Mouse (Mus musculus) frontal cortex, postnatal 10 days (tissue): Measurements from ENCODE around the gene Hdgf.

ENCODE experiments used
- DNase-seq, 2 experiments: peaks; one replicate each; pipeline ENCODE4 v3.0.0; 2022; ENCODE audit warnings: low spot score in 2 of 2, mixed read lengths in 1 of 2

Gene Hdgf

DNA sequence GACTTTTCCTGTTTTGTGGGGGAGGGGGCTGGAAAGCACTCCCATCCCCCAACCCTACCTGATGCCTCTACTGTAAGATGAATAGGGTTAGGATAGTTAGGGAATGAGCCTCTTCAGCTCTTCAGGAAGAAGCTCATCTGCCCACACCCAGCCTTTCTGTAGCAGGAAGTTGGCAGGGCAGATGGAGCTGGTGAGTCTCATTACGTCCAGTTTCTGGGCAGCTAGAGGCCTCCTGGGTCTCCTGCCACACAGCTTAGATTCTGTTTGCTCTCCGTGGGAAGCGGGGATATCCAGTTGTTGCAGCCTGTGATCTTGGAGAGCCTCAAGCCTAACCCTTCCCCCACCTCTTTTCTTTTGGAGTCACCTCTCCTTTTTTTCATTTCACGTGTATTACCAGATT is 3.8 kb downstream of the Hdgf start:
- DNase-seq: no peak

DNA sequence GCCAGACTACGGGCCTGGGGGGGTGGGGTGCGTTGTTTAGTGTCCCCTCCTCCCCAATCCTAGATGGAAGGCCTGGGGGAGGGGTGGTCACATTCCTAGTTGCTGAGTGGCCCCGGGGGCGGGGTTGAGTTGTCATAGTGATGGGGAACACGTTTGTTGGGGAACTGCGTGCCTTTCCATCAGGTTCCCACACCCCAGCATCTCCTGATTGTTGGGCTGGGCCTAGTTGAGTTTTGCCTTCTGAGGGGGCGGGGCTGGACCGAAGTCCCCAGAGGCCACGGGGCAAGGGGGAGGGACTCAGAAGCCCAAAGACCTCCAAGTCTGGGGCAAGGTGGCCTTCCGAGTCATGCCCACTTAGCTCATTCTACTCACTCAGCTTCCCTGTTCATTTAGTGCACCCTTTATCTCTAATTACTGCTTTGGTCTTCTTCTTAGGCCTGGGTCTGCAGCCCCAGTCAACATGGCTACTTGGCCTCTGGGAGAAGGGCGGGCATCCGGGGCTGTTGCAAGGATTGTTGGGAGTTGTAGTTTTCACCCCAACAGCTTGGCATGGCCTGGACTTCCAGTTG is 4.5 kb downstream of the Hdgf start:
- DNase-seq: peak; percentile 50 to 80

DNA sequence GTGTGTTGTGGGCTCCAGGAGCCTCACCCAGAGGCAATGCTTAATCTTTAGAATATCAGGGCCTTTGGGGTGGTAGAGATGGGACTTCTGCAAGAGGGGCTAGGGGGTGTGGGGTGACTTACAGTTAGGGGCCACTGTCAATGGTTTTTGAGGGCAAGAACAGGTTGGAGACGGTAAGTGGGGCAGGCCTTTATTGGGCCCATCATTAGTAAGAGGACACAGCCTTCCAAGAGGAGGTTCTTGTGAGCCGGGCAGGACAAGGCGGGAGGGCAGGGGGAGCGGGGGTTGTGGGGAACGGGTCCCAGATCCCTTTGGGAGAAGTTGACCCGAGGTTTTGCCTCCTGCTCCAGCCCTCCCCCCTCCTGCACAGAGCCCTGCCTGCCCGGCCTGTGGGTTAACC is 7.4 kb downstream of the Hdgf start:
- no peak for DNase-seq

DNA sequence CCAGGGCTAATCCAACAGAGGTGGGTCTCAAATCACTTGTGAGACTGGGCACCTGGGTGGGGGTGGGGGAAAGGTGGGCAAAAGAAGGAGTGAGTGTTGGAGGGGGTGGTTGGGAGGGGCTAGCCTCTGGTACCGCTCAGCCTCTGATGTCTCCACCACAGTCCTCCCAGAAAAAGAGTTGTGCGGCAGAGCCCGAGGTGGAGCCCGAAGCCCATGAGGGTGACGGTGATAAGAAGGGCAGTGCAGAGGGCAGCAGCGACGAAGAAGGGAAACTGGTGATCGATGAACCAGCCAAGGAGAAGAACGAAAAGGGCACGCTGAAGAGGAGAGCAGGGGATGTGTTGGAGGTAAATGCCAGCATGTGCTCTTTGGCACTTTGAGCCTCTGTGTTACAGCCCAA is 7.8 kb downstream of the Hdgf start:
- no peak for DNase-seq

DNA sequence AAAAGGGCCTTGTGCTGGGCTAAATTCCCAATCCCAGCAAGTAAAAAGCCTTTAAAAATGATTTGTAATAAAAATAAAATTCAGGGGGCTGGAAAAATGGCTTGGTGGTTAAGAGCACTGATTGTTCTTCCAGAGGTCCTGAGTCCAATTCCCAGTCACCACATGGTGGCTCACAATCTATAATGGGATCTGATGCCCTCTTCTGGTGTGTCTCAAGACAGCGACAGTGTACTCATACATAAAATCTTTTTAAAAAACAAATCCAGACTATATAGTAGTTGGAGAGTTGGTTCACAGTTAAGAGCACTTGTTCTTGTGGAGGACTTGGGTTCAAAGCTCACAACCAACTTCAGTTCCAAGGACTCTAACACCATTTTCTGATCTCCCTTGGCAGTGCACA is 10.9 kb downstream of the Hdgf start:
- DNase-seq: no peak

DNA sequence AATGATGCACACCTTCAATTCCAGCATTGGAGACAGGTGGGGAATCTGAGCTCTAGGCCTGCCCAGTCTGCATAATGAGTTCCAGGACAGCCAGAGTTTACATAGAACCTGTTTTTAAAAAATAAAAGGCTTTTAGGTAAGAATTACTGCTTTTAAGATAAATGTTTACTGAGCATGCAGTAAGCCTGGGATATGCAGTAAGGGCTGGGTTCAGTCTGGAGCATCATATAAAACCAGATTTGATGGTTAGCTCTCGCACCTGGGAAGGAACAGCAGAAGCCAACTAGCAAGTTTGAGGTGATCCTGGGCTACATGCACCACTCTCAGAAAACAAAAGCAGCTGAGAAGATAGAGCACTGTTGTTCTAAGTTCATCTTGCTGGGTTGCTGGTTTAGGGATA is 12.4 kb downstream of the Hdgf start:
- no peak for DNase-seq

DNA sequence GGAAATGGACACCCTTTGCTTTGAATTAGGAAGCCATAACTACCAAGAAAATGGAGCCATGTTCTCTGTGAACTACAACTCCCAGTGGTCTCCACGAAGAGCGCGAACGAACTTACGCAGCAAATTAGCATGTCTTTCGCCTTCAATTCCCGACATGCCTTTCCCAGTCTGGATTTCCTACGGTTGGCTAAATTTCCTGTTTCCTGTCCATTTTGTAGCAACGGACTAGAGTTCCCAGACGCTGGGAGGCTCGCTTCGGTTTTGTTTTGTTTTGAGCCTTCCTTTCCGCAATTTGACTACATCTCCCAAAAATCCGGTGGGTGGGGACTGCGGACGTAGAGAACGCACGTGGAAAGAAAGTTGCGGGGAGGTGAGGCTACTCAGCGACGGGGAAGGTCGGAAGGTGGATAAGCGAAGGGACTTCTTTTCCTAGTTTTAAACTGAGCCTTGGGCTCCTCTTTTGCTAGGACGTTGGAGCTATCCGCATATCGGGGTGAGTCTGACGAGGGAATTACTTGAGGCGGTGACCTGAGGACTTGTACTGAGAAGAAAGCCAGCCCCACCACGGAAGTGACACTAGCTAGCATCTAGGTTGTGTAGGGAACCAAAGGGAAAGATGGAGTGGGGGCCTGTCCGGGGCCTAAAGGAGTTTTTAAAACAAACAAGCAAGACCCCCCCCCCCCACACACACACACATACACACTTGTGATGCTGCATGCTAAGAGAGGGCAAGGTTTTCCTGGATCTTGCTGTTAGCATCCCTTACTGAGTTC is 13.4 kb downstream of the Hdgf start, which contains the start of gene Mrpl24:
Gene Mrpl24 (plus strand): TSS at position 171 of the 773 bp plus-strand sequence.
- peak; percentile 78 to 83 for DNase-seq

DNA sequence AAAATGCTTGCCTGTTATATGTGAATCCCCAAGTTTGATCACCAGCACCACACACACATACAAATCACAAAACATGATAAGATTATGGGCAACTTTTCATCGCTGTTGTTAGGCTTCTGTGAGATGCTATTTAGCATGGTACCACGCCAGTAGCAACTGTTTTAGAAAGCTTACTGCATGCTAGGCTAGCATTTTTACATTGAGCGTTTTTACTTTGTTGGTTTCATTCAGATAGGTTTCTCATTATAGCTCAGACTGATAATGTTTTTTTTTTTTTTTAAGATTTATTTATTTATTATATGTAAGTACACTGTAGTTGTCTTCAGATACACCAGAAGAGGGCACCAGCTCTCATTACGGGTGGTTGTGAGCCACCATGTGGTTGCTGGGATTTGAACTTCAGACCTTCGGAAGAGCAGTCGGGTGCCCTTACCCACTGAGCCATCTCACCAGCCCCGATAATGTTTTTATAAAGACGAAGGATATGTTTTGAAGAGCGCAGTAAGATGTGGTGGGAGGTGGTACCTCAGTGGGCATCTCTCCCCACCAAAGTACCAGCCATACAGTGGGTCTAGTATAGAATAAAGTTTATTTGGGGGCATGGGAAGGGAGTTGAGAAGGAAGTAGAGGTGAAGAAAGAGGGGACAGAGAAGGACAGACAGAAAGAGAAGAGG is 14.3 kb downstream of the Hdgf start:
- no peak for DNase-seq

DNA sequence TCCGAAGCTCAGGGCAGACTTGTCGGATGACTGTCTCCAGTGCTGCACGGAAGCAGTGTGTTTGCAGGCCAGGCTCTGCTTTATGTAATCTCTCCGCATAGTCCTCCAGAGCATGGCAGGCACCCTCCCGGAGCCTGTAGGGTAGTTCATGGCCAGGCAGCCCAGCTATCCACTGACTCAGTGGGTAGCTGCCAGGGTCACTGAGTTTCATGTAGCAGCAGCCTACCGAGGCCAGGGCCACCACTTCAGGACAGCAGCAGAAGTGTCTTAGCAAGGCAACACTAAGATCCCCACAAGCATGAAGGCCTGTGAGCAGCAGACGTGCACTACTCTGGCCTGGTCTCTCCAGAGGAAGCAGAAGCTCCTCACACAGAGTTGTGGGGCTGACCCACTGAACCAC is 18.9 kb downstream of the Hdgf start:
- DNase-seq: no peak

DNA sequence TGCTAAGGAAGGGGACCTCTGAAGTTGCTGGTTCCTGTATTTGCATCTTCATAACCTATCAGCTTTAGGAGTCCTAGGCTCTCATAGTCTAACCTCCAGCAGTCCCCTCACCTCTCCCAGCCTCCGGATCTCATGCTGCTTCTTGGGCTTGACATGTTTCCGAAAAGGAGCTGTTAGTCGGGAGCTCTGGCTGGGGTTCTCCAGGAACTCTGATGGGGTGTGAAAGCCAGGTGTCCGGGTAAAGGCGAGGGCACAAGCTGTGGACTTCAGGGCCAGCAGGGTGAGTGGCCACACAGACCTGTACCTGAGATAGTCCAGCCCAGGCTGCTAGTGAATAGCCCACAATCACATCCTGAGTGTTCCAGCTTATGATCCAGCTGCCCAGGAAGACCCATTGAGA is 21.3 kb downstream of the Hdgf start:
- no peak for DNase-seq

DNA sequence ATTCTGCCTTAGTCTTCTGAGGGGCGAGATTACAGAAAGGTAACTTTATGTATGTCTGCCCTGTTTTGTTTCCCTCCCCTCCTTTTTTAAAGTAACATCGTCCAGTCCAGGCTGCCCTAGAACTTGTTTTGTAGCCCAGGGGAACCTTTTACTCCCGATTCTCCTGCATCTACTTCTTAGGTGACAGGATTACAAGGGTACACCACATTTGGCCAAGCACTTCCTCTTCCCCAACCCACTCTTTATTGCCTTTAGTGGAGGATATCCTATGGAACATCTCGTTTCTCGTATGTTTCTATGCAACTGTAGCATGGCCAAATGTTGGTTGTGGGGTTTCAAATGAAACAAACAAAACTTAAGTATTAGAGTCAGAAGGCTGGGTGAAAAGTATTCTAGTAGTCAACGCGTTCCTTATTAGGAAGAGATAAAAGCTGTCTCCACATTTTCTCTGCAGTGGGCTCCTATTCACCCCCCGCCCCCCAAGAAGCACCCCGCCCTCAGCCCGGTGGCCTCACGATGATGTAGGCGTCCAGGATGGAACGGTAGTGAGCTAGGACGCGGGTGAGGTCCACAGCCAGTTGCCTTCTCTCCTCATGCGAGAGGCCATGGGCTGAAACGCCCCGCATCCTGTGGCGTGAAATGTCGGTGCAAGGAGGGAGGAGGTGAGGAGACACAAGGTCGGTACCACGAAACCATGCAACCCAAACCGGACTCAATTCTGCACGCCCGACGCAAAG is 23.4 kb downstream of the Hdgf start:
- DNase-seq: no peak

DNA sequence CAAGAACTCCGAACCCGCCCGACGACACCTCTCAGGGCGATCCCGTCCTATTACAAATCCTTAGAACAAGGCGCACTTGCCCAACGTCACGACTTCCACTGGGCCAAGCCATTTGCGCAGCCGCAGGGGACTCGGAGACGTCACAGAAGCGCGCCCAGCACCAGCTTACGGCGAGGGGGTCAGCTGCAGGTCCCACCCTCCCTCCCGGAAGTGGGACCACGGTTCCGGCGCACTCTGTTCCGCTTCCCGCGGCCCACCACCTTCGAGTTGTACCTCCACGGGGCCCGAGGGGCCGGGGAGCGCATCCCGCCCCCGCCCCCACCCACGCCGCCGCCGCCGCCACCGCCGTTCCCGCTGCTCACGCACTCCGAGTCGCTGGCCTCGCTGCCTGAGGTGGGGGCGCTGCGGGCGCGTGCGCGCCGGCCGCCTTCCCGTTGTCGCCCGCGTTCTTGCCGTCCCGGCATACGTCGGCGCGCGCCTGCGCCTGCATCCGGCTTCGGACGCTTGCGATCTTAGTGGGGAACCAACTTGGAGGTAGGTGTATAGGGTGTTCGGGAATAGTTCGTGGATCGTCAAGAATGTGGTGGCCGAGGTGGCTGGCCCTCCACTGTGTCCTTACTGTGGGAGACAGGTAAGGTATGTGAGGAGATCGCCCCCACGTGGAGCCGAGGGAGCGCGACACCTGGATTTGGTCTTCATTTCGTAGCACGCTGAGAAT is 24.1 kb downstream of the Hdgf start, which contains the start of the genes Isg20l2 and Rrnad1:
Gene Isg20l2 (plus strand): TSS at position 237 of the 718 bp plus-strand sequence.
Gene Rrnad1 (minus strand): TSS at position 640 of the 718 bp plus-strand sequence.
- peak; percentile 94 to 98 for DNase-seq

DNA sequence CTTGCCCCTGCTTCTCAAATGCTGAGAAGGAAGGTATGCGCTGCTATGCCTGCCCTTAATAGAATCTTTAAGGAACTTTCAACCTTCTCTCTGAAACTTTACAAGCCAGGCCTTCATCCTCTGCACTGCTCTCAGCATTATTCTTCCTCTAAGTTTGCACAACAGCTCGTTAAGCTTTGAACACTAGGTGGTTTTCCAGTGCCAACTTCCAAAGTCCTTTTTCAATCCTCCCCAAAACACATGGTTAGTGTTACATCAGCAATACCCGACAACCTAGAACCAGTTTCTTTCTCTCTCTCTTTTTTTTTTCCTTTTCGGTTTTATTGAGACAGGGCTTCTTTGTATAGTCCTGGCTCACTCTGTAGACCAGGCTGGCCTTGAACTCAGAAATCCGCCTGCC is 27.9 kb downstream of the Hdgf start:
- DNase-seq: no peak

DNA sequence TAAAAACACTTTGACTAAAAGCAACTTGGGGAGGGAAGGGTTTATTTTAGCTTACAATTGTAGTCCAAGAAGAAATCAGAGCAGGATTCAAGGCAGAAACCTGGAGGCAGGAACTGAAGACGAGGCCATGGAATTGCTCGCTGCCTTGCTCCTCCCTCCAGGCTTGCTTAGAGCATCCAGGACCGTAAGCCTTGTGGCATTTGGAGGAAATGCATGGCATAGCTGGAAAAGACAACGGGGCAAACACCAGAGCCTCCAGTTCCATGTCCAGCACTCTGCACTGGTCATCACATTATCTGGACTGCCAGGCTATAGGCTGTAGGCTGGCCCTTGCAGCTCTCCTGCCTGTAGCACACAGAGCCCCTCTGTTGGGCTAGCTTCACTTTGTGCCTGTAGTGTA is 28.4 kb downstream of the Hdgf start:
- no peak for DNase-seq

DNA sequence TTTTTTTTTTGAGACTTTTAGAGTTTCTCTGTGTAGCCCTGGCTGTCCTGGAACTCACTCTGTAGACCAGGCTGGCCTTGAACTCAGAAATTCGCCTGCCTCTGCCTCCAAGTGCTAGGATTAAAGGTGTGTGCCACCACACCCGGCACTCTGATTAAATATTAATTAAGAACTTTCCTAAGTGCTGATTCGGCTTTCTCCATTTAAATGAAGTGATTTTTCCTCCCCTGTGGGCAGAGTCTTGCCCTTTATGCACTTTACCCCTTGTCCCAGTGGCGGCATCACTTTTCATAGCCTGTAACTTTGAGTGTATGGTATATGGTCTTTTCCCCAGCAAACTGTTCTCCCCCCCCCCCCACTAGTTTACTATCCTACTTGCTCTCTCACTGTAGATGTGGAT is 29.1 kb downstream of the Hdgf start:
- DNase-seq: no peak

DNA sequence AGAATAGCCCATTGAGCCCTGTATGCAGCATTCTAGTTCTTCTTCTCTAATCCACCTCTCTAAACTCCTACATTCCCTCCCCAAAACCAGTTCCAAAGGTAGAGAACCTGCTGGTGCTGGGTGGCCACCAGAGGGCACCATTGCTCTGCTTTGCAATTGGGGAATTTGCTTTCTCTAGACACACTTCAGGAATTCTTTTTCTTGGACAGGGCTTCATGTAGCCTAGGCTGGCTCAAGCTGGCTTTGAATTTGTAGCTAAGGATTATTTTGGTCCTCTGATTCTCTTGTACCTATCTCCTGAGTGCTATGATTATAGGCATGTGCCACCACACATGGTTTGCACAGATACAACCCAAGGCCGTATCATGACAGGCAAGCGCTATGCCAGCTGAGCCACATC is 29.7 kb downstream of the Hdgf start:
- peak in 1 of 2 experiments; percentile 78 for DNase-seq

DNA sequence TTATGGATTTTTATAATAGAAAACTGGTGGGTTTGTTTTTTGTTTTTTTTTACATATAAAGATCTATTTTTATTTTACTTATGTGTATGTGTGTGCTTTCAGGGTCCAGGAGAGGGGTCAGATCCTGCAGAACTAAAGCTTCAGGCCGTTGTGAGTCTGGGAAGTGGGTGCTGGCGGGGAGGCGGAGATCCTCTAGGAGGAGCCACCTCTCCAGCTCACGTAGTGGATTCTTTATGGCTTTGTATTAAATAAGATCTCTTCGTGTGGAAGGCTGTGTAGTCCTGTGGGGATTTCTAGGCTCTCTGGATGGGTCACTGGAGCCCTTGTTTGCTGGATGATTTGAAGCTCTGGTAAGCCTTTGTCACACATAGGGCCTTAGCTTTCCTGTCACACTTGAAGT is 34.5 kb downstream of the Hdgf start:
- no peak for DNase-seq

DNA sequence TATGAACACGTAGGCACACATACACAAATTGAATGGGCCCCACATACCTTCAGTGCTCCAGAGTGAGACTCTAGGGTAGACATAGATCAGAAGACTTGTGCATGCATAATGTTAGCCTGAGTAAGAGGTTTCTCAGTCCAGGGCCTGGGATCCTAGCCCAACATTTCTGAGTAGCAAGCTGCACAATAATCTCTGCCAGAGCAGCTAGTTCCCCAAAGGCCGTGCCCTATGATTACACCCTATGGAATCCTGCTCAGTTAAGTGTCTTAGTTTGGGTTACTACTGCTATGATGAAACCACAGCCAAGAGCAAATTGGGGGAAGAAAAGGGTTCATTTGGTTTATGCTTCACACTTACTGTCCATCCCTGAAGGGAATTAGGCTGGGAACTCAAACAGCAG is 36.4 kb downstream of the Hdgf start:
- DNase-seq: no peak

DNA sequence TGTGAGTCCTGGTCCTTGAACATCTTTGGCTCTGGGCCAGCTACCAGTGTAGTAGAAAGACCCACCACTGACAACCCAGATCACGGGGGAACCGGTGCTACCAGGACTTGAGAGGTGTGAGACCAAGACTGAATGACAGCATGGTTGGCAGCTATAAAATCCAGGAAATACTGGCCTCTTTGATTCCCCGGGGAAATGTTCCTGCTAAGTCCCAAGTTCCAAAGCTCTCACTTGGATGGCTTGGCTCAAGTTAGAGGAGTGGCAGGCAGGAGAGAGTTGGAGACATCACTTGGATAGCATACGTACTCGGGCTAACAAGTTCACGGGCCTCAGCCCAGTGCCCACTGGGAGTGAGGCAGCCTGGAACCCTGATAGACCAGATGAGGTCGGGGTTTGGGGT is 37.5 kb downstream of the Hdgf start:
- no peak for DNase-seq

DNA sequence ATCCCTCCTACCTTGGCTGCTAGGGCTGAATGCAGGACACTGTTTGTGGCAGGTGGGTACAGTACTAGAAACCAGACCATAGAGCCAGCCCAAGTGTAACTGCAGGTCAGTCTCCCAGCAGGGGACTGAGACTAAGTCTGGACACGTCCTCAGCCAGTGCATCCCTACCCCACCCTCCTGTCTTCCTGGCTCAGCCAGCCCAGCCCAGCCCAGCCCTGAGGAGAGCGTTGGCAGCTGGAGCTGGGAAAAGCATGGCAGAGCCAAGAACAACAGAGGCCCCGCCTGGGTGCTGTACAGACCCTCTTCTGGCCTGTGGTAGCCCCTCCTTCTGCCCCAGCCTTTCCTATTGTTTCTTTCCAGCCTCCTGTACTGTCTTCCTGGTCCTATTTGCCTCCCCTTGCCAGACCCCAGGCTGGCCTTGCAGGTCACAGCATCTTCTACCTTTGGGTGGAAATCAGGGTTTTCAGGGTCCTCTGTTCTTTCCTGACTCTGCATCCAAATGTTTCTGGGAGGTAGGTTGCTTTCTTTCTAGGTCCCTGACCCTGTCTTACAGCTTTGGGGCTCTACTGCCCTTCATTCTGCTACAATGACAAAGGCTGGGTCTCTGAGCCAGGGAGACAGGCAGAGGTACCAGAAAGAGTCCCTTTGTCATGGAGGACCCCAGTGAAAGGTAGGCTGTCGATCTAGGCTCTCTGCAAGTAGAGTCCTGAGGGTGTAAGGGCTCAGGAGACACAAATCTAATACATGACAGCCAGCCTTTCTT is 38.9 kb downstream of the Hdgf start:
- DNase-seq: no peak
